Mouse (Mus musculus) lung, postnatal 0 days (tissue): ENCODE measurements around the gene Med29. TPM values are rescaled to one million over a fixed set of nuclear protein-coding genes. Genes with fewer than 3 reads are reported as not detected.

Source experiments
- ATAC-seq: fragments of 200-750 bp; cut with Nextera tagmentation; 2 replicates; pipeline ENCODE4 v1.8.0; 2017; ENCODE audit warnings: moderate library complexity
- DNase-seq: peaks from one replicate; pipeline ENCODE4 v3.0.0-alpha.2; 2016; ENCODE audit warnings: low spot score
- H3K27ac ChIP-seq: fragments of 300-500 bp; sonication (generic); 2 replicates; pipeline ENCODE4 v1.5.1; 2014; ENCODE audit warnings: antibody characterized with exemption, mild to moderate bottlenecking, low read length, mixed read lengths
- H3K27me3 ChIP-seq: fragments of 300-500 bp; sonication (generic); replicated peaks from 2 replicates; pipeline ENCODE4 v1.6.1; 2014; ENCODE audit warnings: low read length, mixed read lengths; ENCODE audit not compliant: insufficient read depth
- H3K36me3 ChIP-seq: fragments of 300-500 bp; sonication (generic); 2 replicates; pipeline ENCODE4 v1.6.1; 2014; ENCODE audit warnings: low read length, mixed read lengths; ENCODE audit not compliant: insufficient read depth
- H3K4me1 ChIP-seq: fragments of 300-500 bp; sonication (generic); 2 replicates; pipeline ENCODE4 v1.6.1; 2014; ENCODE audit warnings: antibody characterized with exemption, low read depth, low read length, mixed read lengths; ENCODE audit not compliant: insufficient read depth
- H3K4me2 ChIP-seq: fragments of 300-500 bp; sonication (generic); replicated peaks from 2 replicates; pipeline ENCODE4 v1.6.1; 2014; ENCODE audit warnings: low read depth, mild to moderate bottlenecking, low read length, moderate library complexity, mixed read lengths
- H3K4me3 ChIP-seq: fragments of 300-500 bp; sonication (generic); 2 replicates; pipeline ENCODE4 v1.5.1; 2014; ENCODE audit warnings: low read depth, low read length
- H3K9ac ChIP-seq: fragments of 300-500 bp; sonication (generic); replicated peaks from 2 replicates; pipeline ENCODE4 v1.6.1; 2014; ENCODE audit warnings: low read depth, mild to moderate bottlenecking
- H3K9me3 ChIP-seq: fragments of 300-500 bp; sonication (generic); 2 replicates; pipeline ENCODE4 v1.6.1; 2016; ENCODE audit warnings: low read length, mixed read lengths
- CTCF ChIP-seq: IDR thresholded peaks from 2 replicates; pipeline ENCODE4 v1.5.1; 2016; ENCODE audit warnings: antibody characterized with exemption, mild to moderate bottlenecking
- EP300 ChIP-seq: IDR thresholded peaks from 2 replicates; pipeline ENCODE4 v1.6.1; 2016; ENCODE audit warnings: antibody characterized with exemption, mild to moderate bottlenecking, control low read depth
- WGBS: fragments of 180-500 bp; shearing (Covaris S2); extraction: QIAGEN DNeasy Blood & Tissue Kit; methylation state at CpG from one replicate; pipeline ENCODE4 v1.1.7; 2014; 5-methylcytosine and 5-hydroxymethylcytosine counted together
- polyA plus RNA-seq: library from polyadenylated mRNA; unstranded; fragments of >200 nt; fragmentation: Nextera tagmentation; extraction: Ambion mirVana; gene quantifications from 2 replicates; pipeline ENCODE4 v1.2.1, GENCODE M21; 2015

Med29 gene
- polyA plus RNA-seq, 1 experiment from 2014 or later, result 30.2 TPM

DNA sequence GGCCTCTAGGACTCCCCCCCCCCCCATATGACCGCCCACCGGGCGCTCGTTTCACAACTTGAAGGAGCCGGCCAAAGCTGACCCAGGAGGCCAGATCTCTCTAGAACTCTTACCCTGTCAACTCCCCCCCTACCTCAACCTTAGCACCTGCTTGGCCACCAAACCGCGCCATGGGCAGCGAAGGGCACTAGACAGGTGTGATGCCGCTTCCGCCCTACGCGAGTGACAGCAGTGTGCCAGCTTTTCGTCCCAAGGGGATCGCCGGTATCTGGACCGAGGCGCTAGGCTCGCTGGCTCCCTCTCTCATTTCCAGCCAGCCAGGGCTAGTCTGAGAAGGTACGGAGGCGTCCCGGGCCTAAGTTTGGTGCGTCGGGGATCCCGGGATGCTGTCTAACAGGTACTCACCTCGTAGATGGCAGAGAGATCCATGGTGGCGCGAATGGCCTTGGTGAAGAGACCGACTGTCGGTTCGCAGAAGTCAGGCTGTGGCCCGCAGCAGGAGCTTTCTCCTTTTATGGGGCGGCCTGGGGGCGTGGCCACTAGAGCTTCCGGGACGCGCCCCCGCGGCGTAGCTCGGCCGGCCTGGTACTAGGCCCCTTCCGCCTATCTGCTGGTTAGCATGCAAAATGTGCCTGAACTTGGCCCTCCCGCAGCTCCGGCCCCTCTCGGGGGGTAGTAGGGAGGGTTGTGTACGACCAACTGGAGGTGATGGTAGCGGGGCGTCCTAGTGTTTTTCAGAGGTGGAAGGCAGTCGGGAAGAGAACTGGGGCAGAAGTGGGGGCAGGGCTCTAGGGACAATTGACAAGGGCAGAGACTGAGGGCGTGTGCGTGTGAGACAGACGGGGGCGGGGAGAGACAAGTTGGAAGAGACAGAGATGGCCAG lies 13.5 kb downstream of the Med29 start:
- Histone ChIP-seq H3K27me3 (no peaks in the 10 kb centered on the region), H3K4me1 (peaks cover 25% of the 10 kb centered on the region), H3K9me3 (no peaks in the 10 kb centered on the region), H3K36me3 (peaks cover 7% of the 10 kb centered on the region; the same call in 1 of the 2 replicates), H3K9ac (peak overlapping the region; percentile 98), H3K4me3 (peak overlapping the region; percentile 87), H3K4me2 (peak overlapping the region; percentile 94), H3K27ac (peak overlapping the region; percentile 99)
- peak; percentile 37 for ATAC-seq
- peak; percentile 98 for DNase-seq
- WGBS, result 2% methylated on average over 53 of the region's 53 CpGs
- TF ChIP-seq CTCF (0 out of 2 replicates have a peak, but pooled peaks have one; percentile 1), EP300 (peak; percentile 88)

DNA sequence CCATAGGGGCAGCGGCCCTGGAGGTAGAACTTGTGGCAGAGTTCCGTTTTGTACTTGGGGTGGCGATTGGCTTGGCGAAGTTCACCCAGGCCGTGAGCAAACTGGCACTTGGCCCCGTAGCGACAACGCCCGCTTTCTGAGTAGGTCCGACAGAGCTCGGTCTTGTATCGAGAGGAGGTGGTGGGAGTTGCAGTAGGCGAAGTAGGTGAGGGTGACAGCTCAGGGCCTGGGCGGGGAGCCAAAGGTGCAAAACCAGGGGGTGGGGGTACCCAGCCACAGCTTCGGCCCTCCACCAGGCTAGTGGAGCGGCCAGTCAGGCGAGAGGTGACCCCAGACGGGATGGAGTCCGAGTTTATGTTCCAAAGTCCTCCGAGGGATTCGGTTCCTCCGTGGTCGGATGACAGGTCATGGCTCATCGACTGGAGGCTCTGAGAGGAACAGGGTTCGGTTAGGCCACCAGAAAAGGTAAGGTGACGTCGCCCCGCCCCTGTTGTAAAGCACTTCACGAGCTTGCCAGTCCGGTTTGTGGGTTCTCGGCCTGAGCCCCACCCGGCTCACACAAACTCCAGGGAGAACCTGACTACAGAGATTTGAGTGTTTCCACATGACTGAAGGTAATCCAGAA lies 14.3 kb downstream of the Med29 start:
- Histone ChIP-seq H3K36me3 (peaks cover 7% of the 10 kb centered on the region; the same call in 1 of the 2 replicates), H3K4me3 (peak overlapping the region; percentile 87), H3K27me3 (no peaks in the 10 kb centered on the region), H3K27ac (peak overlapping the region; percentile 99), H3K9ac (peak overlapping the region; percentile 98), H3K4me1 (peaks cover 22% of the 10 kb centered on the region), H3K9me3 (no peaks in the 10 kb centered on the region), H3K4me2 (peak overlapping the region; percentile 94)
- DNase-seq, result peak; percentile 89
- ATAC-seq, result no peak
- TF ChIP-seq CTCF (no peak), EP300 (no peak; the same call in 1 of the 2 replicates)
- 9% methylated on average over 32 of the region's 32 CpGs for WGBS

DNA sequence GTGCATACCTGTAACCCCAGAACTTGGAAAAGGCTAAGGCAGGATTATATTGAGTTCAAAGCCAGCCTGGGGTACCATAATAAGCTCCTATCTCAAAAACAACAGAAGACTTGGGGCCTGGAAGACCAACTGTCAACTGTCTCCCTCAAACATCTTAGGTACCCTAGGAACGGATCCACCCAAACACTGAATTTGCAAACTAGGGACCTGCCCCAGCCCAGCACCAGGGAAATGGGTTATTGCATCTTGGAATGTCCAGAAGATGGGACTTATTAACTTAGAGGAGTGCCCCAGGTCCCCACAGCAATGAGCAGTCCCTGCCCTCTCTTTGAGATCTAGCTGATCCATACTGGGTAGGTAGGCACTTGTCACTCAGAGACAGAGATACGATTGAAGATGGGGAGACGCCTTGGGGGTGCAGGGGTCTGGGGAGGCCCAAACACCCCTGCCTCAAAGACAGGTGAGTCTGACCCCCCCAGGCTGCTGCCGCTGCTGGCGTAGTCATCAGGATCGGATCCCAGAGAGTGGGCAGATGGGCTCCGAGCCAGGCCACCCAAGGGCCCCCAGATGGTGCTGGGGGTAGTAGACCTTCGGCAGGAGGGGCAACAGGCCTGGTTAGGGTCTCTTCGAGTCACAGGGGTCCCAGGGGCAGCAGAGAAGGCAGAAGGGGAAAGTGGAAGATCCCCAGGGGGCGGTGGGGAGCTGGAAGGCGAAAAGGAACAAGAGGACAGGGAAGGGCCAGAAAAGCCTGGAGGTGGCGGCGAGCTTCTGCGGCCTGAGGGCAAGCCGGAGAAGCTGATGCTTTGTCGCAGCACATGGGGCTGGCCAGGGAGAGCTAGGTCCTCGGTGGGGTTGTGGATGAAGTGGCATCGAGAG lies 15.1 kb downstream of the Med29 start:
- peak overlapping the region; percentile 87 for H3K4me3 ChIP-seq
- ATAC-seq (no peak), DNase-seq (peak; percentile 21)
- TF ChIP-seq CTCF (peak; percentile 15), EP300 (no peak)
- H3K4me1 ChIP-seq, result peaks cover 14% of the 10 kb centered on the region; the same call in 1 of the 2 replicates
- H3K4me2 ChIP-seq, result peak overlapping the region; percentile 94
- H3K27ac ChIP-seq, result peak overlapping the region; percentile 99
- H3K9ac ChIP-seq, result peak overlapping the region; percentile 98
- peaks cover 7% of the 10 kb centered on the region; the same call in 1 of the 2 replicates for H3K36me3 ChIP-seq
- H3K27me3 ChIP-seq, result no peaks in the 10 kb centered on the region
- no peaks in the 10 kb centered on the region for H3K9me3 ChIP-seq
- 34% methylated on average over 18 of the region's 18 CpGs for WGBS

DNA sequence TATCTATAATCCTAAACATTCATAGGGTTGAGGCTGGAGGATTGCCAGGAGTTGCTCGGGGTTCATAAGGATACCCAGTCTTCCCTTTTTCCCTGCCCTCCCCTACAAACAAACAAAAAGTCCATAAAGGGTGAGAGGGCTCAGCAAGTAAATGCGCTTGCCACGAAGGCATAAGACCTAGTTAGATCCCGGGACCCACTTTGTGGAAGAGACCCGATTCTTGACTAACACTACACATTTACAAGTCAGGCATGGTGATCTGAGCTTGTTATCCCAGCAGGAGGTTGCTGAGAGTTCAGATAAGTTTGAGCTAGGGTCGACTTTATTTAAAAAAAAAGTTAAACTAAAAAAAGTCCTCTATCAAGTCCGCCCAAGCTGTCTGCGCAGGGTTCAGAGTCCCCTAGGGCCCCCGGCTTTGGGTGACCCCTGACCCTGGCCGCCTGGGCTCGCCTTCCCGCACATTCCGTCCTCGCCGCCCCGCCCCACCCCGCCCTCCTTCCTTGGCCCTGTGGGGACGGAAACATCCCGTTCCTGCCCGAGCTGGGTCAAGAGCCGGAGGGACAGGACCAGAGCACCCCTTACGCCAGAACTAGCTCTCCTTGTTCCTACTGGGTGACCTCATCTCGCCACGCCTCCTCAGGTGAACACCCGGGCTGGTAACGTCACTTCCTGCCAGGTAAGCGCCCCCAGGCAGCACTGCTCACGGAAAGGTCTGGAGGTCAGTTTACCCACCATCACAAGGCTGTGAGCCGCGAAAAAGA lies 16.3 kb downstream of the Med29 start:
- H3K27me3 ChIP-seq, result no peaks in the 10 kb centered on the region
- H3K4me2 ChIP-seq, result peak overlapping the region; percentile 94
- 1% methylated on average over 26 of the region's 30 CpGs for WGBS
- no peak for TF ChIP-seq CTCF
- peak; percentile 99 for TF ChIP-seq EP300
- peaks cover 7% of the 10 kb centered on the region; the same call in 1 of the 2 replicates for H3K36me3 ChIP-seq
- ATAC-seq (peak; percentile 33), DNase-seq (peak; percentile 98)
- peaks cover 13% of the 10 kb centered on the region; the same call in 1 of the 2 replicates for H3K4me1 ChIP-seq
- H3K27ac ChIP-seq, result peak overlapping the region; percentile 99
- H3K9ac ChIP-seq, result peak overlapping the region; percentile 98
- peak overlapping the region; percentile 87 for H3K4me3 ChIP-seq
- H3K9me3 ChIP-seq, result no peaks in the 10 kb centered on the region

DNA sequence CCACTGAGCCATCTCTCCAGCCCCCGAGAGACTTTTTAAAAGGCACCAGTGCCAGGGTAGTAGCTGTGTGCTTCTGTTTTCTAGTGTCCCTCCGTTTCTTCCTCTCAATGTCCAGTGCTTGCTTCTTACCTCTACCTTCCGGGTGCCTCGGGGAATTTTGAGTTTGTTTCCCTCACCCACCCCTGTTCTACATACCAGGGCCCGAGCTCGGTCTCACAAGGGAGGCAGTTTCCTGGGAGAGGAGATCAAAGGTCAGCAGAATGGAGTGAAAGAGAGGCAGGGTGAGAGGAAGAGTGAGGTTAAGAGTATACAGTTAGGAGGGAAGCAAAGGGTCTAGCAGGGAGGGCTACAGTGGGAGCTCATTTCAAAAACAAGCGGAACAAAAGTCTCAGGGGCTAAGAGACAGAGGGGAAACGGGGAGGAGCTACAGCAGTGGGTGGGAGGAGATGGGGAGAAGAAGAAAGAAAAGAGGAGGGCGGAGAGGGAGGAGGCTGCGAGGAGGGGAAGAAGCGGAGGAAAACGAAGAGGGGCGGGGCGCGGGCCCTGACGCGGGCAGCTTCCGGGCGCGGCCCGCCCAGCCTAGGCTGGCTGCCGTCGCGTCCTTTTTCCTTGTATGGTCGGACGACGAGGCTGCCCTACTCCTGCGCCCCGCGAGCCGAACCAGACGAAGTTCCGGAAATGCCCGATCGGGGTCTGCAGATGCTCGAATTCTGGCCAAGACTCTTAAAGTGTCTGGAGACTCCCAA lies 17.2 kb downstream of the Med29 start:
- Histone ChIP-seq H3K27ac (peak overlapping the region; percentile 99), H3K9ac (peak overlapping the region; percentile 98), H3K27me3 (no peaks in the 10 kb centered on the region), H3K4me3 (peak overlapping the region; percentile 87), H3K4me1 (peaks cover 17% of the 10 kb centered on the region; the same call in 1 of the 2 replicates), H3K9me3 (no peaks in the 10 kb centered on the region), H3K4me2 (peak overlapping the region; percentile 94), H3K36me3 (peaks cover 7% of the 10 kb centered on the region; the same call in 1 of the 2 replicates)
- DNase-seq, result peak; percentile 99
- TF ChIP-seq EP300 (no peak; the same call in 1 of the 2 replicates), CTCF (no peak)
- peak; percentile 51 for ATAC-seq
- WGBS, result under 1% methylated on average over 35 of the region's 36 CpGs
